Mouse (Mus musculus) heart, postnatal 10 days (tissue): ENCODE results near the gene Mob4. TPM values are rescaled to one million over a fixed set of nuclear protein-coding genes. Genes with fewer than 3 reads are reported as not detected.
"Not testable (repeated sequence)": the region's sequence is repeated elsewhere in the genome, so short reads cannot be mapped to it uniquely, and the experiment has no call there.

Experiments
- DNase-seq, 2 experiments: peaks; one replicate each; pipeline ENCODE4 v3.0.0; 2021
- intact Hi-C: fragments of 180-260 bp; cut with DNase I; formaldehyde crosslinking; loops from one replicate; pipeline ENCODE4 v1.15.1; 2025
- total RNA-seq, 2 experiments: library from RNA; stranded (reverse); gene quantifications; 2 replicates each; pipeline ENCODE4 v1.2.3; 2021

The Mob4 gene
- total RNA-seq = 10 to 100 TPM; 43.2 to 46.2 TPM

DNA sequence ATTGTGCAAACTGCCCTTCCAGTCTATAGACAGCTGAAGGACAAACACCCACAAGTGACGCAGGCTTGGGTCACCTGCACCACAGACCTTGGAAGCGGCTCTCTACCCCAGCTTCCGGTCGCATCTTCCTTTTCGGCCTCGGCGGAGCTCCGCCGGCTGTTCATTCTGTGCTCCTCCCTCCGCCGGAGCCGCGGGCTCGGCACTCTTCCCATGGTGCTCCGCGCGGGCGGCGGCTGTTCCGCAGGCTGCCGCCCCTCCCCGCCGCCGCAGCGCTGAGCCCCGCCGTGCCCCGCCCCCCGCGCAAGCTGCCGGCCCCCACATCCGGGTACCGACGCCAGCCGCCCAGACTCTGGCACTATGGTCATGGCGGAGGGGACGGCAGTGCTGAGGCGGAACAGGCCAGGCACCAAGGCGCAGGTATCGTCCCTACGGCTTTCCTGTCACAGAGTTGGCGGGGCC is at the start of gene Mob4:
Gene Mob4 (plus strand): TSS at position 289 of the 459 bp plus-strand sequence.
- intact Hi-C loops = loop anchor here (2.0 to 5.0 kb wide), 5 partner anchors 44 to 1841 kb away; partner anchors contain the start of genes Mars2 and Sf3b1
- peak; percentile 95 to 96 for DNase-seq

DNA sequence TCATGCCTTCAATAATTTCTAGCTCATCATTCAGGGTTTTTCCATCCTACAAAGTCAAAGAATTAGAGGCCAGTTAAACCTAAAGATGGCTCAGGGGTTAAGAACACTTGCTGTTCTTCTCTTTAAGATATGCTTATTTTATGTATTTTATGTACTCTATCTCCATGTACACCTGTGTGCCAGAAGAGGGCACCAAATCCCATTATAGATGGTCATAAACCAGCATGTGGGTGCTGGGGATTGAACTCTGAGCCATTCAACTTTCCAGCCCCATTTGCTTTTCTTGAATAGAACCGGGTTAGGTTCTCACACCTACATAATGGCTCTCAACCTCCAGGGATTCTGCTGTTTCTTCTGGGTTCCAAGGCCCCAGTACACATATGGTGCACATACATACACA is 48.9 kb upstream of the Mob4 start:
- intact Hi-C loops = loop anchor here (5.0 kb wide), 1 partner anchor 90 kb away; no protein-coding TSS in a partner anchor
- DNase-seq = no peak

DNA sequence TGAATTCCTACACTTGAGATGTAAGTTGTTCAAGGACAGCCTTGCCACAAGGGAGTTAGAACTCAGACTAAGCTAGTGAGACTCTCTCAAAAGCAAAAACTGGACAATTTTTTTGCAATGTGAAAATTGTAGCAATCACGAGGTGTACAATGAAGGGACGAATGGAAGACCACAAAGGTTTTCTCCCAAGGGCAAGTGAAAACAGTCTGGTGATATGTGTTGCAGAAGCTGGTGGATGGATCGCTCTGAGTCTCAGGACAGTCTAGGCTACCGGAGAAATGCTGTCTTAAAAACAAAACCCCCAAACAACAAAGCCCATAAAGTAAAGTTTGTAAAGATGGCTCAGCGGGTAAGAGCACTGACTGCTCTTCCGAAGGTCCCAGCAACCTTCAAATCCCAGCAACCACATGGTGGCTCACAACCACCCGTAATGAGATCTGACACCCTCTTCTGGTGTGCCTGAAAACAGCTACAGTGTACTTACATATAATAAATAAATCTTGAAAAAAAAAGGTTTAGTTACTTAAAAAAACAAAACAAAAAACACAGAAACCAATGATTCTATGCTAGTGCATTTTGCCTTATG is 45.2 kb upstream of the Mob4 start:
- intact Hi-C loops = loop anchor here (2.0 to 5.0 kb wide), 4 partner anchors 33 to 296 kb away; partner anchors contain the start of genes Coq10b, Mob4 and Rftn2
- DNase-seq = no peak

DNA sequence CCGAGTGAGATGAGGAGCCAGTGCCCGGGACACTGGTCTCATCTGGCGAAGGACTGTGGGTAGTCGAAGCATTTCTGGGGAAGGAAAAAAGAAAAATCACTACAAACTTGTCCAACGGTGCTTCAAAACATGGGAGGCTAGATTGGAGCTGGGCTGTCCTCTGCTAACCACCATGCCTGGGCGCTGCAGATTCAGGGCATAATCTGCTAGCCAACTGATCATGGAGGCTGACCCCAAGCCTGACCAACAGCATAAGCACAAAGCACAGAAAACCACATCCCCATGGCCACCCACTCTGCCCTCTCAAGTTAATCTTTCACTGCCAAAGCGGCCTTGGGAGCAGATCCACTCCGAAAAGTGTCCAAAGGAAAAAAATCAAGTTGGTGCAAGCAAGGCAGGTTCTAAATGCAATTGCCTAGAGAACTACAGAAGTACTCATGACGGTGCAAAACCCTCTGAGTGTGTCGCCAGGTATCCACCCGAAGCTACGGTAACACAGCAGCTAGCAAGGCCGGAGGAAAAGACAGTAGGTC is 44.1 kb upstream of the Mob4 start:
- intact Hi-C loops = loop anchor here (1.0 to 5.0 kb wide), 5 partner anchors 34 to 295 kb away; partner anchors contain the start of genes Coq10b, Mob4, Rftn2 and Sf3b1
- peak in 1 of 2 experiments; percentile 31 for DNase-seq

GRCm38 (mm10) chr1:55087401-55087904 is 43.6 kb upstream of the Mob4 start:
- intact Hi-C loops = loop anchor here (1.0 to 5.0 kb wide), 5 partner anchors 35 to 295 kb away; partner anchors contain the start of genes Coq10b, Mob4, Rftn2 and Sf3b1
- peak; percentile 78 to 83 for DNase-seq

GRCm38 (mm10) chr1:55087932-55088610 is 43.0 kb upstream of the Mob4 start, which contains the start of the genes Hspe1 and Hspd1:
Gene Hspe1, plus strand, starts transcription at chr1:55088132.
Gene Hspd1, minus strand, starts transcription at chr1:55088243.
- intact Hi-C loops = loop anchor here (1.0 to 5.0 kb wide), 5 partner anchors 35 to 294 kb away; partner anchors contain the start of genes Coq10b, Mob4, Rftn2 and Sf3b1
- peak; percentile 99 to 100 for DNase-seq

DNA sequence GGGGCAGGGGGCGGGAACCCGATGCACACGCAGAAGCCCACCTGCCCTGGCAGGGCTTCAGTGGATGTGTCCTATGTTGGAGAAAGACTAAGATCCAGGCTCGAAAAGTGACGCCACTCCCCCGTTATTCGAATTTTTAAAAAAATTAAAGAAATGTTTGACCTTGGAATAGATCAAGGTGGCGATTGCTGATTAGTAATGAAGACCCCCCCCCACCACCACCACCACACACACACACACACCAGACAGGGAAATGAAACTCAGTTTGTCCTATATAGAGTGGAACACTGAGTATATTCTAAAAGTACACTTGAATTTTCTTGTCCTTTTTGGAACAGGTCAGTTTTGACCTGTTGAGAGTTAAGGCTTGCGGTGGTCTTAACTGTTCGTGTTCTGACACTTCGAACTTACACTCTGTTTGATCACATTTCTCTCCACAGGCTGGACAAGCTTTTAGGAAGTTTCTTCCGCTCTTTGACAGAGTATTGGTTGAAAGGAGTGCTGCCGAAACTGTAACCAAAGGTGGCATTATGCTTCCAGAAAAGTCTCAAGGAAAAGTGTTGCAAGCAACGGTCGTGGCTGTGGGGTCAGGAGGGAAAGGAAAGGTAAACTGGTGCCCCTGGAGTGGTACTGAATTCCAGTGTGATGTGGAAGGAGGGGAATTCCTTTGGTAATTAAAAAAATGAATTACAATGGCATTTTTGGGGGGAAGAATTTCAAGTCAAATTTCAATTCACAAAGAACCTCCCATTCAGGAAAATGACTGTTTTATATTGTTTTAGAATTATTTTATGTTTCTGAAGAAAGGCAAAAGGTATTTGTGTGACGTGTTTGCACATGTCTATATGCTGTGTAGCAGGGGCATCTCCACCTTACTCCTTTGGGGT is 42.2 kb upstream of the Mob4 start:
- intact Hi-C loops = loop anchor here (5.0 kb wide), 2 partner anchors 138 to 293 kb away; partner anchors contain the start of gene Rftn2
- no peak for DNase-seq

DNA sequence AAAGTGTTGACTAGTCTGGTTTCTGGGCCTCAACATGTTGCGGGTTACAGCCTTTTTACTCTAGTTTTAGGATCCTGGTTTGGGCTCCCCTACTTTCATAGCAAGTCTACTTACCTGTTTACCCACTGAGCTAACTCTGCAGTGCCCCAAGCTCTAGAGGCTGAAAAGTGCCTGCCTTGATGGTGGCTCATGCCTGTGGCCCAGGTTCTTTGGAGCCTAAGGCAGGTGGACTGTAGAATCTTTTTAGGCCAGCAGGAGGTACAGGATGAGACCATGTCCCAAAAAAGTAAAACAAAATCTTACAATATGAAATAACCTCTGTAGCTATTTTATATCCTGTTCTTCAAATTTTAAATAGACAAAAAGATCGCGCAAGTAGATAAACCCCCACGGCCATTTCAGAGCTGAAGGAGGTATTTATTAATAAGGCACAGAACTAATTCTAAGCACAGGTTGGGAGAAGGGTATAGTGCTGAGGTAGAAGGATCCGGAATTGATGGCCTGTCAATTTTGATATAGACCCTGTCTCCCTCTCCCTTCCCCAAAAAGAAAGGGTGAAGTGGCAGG is 41.5 kb upstream of the Mob4 start:
- intact Hi-C loops = loop anchor here (5.0 kb wide), 2 partner anchors 138 to 293 kb away; partner anchors contain the start of gene Rftn2
- DNase-seq = no peak

DNA sequence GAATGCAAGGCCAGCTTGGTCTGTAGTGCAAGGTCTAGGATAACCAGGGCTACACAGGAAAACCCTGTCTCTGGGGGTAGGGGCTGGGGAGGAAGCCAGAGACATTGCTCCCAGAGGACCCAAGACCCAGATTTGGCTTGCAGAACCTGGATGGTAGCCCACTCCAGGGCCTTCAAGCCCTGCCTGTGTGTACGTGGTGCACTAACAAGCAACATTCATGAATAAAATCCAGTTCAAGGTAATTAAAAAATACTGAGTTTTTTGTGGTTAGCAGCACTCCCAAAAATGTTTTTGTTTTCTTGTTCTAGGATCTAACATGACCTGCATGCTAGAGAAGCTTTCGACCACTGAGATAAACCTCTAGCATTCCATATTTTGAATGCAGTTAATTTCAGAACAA is 39.0 kb upstream of the Mob4 start:
- intact Hi-C loops = no loop called here

DNA sequence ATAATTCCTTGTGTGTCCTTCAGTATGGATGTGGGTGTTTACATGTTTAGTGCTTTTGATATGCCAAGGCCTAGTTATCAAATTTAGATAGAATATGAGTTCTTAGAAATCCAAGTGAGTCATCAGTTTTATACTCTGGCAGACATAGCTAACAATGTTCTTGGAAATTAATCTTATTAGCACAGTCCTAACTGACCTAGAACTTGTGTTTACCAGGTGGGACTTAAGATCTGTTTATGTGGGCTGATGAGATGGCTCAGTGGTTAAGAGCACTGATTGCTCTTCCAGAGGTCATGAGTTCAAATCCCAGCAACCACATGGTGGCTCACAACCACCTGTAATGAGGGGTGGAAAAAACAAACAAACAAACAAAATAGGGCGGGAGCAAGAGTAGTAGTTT is 38.6 kb upstream of the Mob4 start:
- no peak for DNase-seq
- intact Hi-C loops = no loop called here

More for the DNA sequence above, 39.0 kb upstream of the Mob4 start:
- DNase-seq = no peak

DNA sequence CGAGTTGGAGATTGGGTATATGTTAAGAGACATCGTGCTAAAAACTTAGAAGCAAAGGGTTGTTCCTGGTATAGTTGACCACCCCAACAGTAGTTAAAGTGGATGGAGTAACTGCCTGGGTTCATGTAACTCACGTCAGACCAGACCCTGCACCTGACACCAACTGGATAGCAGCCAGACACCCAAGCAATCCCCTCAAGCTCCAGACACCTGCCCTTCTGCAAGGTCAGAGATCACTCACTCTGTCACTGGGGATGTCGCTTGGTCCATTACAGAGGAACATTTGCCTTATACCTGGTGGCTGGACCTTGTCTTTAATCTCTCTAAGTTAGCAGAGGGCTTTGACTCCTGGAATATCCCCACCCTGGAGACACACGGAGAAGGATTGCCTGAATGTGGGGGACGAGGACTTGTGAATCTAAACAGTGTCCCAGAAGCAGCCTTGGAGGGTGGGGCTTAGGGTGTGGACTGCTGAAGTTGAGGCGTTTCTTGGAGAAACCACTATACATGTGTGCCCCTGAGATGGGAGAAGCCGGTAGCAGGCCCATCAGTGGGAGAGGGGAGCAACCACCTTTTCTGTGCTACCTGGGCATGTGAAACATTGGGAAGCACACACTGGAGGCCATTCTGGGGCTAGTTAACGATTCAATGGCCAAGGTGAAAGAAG is 24.0 kb upstream of the Mob4 start:
- intact Hi-C loops = no loop called here
- DNase-seq = no peak

DNA sequence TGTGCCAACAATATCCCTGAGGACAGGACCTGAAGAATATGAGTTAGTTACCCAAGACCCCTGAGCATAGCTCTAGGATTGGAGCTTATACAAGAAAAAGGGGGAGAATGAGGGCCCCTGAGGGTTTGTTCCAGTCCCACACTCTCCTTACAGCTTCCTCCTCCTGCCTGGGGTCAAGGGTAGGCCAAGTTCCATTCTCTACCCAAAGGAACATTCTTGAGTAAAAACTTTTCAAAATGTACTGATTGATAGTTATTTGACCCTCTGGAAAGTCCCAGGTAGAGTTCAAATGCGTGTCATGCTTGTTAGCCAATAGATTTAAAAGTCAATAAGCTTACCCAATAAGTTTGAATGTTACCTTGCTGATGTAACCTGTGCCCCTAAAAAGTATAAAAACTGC is 23.4 kb upstream of the Mob4 start:
- intact Hi-C loops = no loop called here

DNA sequence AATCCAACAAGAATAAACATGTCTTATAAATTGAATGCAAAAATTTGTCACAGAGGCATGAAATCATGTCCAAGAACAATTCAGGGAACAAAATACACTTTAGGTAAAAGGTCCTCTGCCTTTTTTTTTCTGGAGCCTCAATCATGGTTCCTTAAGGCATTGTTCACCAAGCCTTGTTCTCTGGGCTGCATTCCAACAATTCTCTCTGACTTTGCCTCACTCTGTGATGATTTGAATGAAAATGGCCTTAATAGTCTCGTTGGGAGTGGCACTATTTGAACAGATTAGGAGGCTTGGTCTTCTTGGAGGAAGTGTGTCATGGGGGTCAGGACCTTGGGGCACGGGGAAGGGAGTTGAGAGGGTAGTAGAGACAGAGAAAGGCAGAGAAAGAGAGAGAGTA is 22.6 kb upstream of the Mob4 start:
- DNase-seq = no peak
- intact Hi-C loops = no loop called here

More for the DNA sequence above, 23.4 kb upstream of the Mob4 start:
- no peak for DNase-seq

- no peak for DNase-seq
Observed at GRCm38 (mm10) chr1:55109066-55109766, 21.8 kb upstream of the Mob4 start.

GRCm38 (mm10) chr1:55123046-55123445 is 8.0 kb upstream of the Mob4 start:
- no peak for DNase-seq
- intact Hi-C loops = no loop called here

More at GRCm38 (mm10) chr1:55109066-55109766, 21.8 kb upstream of the Mob4 start:
- intact Hi-C loops = no loop called here

DNA sequence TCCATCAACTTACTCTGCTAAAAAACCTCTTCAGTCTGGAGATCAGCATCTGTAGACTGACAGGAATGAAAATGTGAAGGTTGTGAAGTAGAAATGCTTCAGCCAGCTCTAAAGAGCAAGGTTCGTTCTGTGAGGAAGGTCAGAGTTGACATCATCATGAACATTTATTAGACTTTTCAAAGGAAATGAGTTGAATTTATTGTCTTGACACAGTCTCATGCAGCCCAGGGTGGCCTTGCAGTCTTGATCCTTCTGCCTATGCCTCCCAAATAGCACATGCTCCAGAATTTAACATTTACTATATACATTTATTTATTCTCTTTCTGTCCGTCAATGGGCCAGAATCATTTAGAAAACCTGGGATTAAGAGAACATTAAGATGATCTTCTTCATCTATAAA is 7.5 kb upstream of the Mob4 start:
- intact Hi-C loops = no loop called here
- no peak for DNase-seq

DNA sequence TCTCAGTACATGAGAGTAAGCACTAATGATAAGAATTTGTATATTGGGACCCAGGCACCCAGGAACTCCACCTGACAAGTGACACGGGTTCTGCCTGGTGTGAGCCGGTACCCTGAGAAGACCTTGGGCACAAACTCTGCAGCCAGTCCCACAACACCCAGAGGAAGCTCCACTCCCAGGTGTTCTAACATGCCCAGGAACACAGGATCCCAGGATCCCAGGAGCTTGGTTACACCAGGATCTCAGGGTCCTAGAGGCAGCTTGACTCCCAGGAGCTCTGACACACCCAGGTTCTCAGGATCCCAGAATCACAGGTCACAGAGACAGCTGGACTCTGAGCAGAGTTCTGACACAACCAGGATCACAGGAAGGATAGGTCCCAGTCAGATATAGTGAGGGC is 6.9 kb upstream of the Mob4 start:
- intact Hi-C loops, DNase-seq: not testable (repeated sequence)

DNA sequence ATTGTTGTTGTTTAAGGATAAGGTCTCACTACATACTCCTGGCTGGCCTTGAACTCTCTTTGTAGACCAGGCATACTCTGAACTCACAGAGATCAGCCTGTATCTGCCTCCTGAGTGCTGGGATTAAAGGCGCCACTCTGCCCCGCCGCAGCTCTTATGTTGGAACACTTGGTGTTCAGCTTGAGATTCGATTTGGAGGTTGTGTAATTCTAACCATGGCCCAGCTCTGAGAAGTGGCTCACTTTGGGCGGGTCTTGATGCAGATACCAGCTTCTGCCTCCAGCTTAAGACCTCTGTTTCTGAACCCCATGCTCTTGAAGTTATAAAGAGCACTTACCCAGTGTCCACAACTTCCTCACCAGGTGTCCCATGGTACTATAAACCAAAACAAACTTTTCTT is 1.3 kb upstream of the Mob4 start:
- DNase-seq = no peak
- intact Hi-C loops = loop anchor here (2.0 to 5.0 kb wide), 5 partner anchors 43 to 1843 kb away; partner anchors contain the start of genes Mars2 and Sf3b1
